Mouse (Mus musculus) erythroblast, embryonic 14.5 days (primary cell): Measurements from ENCODE around the gene Trim29. TPM values are rescaled to one million over a fixed set of nuclear protein-coding genes. Genes with fewer than 3 reads are reported as not detected.

Experiments
- H3K27me3 ChIP-seq: 2 replicates; pipeline ENCODE4 v1.6.1; 2012; ENCODE audit warnings: inconsistent platforms; ENCODE audit not compliant: control insufficient read depth
- H3K36me3 ChIP-seq: 2 replicates; pipeline ENCODE4 v1.6.1; 2012; ENCODE audit warnings: mild to moderate bottlenecking, inconsistent platforms; ENCODE audit not compliant: control insufficient read depth
- H3K4me1 ChIP-seq: 2 replicates; pipeline ENCODE4 v1.6.1; 2012; ENCODE audit warnings: inconsistent platforms; ENCODE audit not compliant: control insufficient read depth
- H3K4me3 ChIP-seq: replicated peaks from 2 replicates; pipeline ENCODE3; 2012; ENCODE audit warnings: moderate library complexity, mild to moderate bottlenecking, inconsistent platforms
- H3K9me3 ChIP-seq: 2 replicates; pipeline ENCODE4 v1.6.1; 2012; ENCODE audit warnings: low read length, inconsistent platforms, mixed read lengths; ENCODE audit not compliant: control insufficient read depth
- GATA1 ChIP-seq: IDR thresholded peaks from 2 replicates; pipeline ENCODE4 v1.6.1; 2012; ENCODE audit warnings: low read length, inconsistent platforms, mixed read lengths
- TAL1 ChIP-seq: IDR thresholded peaks from 3 replicates; pipeline ENCODE4 v1.6.1; 2012; ENCODE audit warnings: low read length, inconsistent platforms, mixed read lengths
- polyA plus RNA-seq: library from polyadenylated mRNA; stranded (reverse); fragments of >175 nt; gene quantifications from 2 replicates; pipeline ENCODE4 v1.2.3, GENCODE M21; 2012

Gene Trim29
- polyA plus RNA-seq, 1 experiment = not detected

GRCm38 (mm10) chr9:43350089-43350488, 39.4 kb downstream of the Trim29 start:
- no peaks in the 10 kb centered on the region; the same call in none of the 2 replicates for H3K27me3 ChIP-seq
- H3K9me3 ChIP-seq = no peaks in the 10 kb centered on the region
- no peak overlapping the region for H3K4me3 ChIP-seq
- no peaks in the 10 kb centered on the region for H3K4me1 ChIP-seq
- no peaks in the 10 kb centered on the region for H3K36me3 ChIP-seq
- no peak for TF ChIP-seq TAL1
- TF ChIP-seq GATA1 = no peak

DNA sequence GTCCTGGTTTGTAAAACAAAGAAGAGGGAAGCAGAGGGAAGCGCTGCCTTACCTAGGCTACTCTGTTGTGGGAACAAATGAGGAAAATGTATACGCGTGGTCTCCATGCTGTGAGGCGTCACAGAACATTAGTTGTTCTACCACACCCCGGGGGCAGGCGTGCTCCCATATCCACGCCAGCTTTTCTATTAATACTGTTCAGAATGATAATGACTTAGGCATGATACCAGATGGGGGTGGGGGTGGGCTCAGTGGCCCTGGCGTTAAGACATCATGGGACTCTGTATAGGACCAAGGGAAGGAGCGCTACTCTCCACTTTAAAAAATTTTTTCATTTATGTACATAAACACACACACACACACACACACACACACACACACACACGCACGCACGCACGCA, 40.4 kb downstream of the Trim29 start:
- H3K4me1 ChIP-seq = no peaks in the 10 kb centered on the region

GRCm38 (mm10) chr9:43357011-43357410, 46.4 kb downstream of the Trim29 start:
- no peaks in the 10 kb centered on the region for H3K4me1 ChIP-seq
- TF ChIP-seq GATA1 = no peak
- no peak overlapping the region for H3K4me3 ChIP-seq
- H3K36me3 ChIP-seq = no peaks in the 10 kb centered on the region
- no peaks in the 10 kb centered on the region for H3K9me3 ChIP-seq
- no peaks in the 10 kb centered on the region; the same call in 1 of the 2 replicates for H3K27me3 ChIP-seq

More for the DNA sequence above, 40.4 kb downstream of the Trim29 start:
- Histone ChIP-seq H3K4me3 (no peak overlapping the region), H3K36me3 (no peaks in the 10 kb centered on the region), H3K27me3 (no peaks in the 10 kb centered on the region; the same call in none of the 2 replicates), H3K9me3 (no peaks in the 10 kb centered on the region)
- TF ChIP-seq TAL1 = no peak
- no peak for TF ChIP-seq GATA1

DNA sequence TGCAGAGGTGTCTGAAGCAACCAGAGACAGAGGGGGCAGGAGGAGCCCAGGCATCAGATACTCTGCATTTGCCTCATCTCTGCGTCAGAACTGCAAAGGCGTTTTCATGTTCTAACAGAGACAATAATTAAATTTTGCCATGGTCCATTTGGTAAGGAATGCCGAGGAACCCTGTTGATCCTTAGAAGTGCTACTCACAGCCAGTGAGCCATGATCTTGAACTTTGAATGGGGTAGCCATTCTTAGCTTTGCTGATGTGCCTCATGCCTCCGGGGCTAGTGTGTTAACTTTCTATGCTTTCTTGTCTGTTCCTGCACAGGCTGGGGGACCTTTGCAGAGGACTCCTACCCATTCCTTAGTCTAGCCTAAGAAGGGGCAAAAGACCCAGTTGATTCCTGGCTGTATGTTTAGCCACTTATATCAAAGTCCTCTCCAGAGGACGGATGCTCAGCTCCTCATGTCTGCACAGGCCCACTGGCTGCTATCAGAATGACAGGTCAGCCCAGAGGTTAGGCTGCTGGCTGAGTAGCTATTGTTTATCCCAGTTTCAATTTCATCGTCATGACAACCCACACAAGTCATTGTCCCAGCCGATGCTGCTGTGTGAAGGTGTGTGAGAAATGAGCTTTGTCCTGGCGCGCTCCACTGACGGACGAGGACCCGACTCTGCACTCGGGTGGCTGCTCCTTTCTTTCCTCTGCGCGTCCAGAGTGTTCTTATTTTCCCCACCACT, 48.1 kb downstream of the Trim29 start:
- no peaks in the 10 kb centered on the region; the same call in 1 of the 2 replicates for H3K27me3 ChIP-seq
- no peaks in the 10 kb centered on the region for H3K36me3 ChIP-seq
- no peaks in the 10 kb centered on the region for H3K9me3 ChIP-seq
- no peak overlapping the region for H3K4me3 ChIP-seq
- TF ChIP-seq GATA1 = no peak
- no peaks in the 10 kb centered on the region for H3K4me1 ChIP-seq

DNA sequence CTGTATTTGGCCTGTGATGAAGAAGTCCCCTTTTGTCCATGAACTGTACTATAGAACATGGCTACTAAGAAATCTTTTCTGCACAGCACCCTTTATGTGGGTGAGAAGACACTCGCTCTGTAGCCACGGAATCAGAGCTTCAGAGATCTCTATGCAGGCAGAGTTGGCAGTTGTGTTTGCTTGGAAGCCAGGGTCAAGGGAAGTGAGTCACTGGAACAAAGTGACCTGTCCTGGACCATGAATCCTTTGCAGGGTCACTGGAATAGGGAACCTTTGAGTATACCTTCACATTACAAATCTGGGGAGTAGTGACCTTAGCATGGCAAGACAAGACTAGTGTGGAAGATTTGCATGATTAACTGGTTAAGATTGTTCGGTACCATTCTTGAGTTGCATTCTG, 58.1 kb downstream of the Trim29 start:
- Histone ChIP-seq H3K36me3 (no peaks in the 10 kb centered on the region), H3K4me1 (no peaks in the 10 kb centered on the region)

DNA sequence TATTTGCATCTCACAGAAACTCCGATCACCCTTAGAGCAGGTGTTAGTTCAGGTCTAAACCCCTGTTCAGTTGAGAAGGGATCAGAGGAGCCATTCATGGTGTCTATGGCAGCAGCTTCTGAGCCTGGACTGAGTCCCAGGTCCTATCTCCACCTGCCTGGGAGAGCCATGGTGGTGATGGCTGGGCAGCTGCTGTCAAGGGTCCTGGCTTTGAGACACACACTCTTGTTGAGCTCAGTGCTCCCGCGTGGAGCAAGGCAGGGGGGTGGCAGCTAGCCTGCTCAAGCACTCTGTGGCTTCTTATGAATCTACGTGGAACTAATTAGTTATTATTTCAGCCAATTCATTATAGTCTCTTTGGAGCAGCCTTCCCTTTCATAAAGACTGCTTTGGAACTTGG, 73.2 kb downstream of the Trim29 start:
- no peak overlapping the region for H3K4me3 ChIP-seq
- H3K27me3 ChIP-seq = no peaks in the 10 kb centered on the region
- no peaks in the 10 kb centered on the region for H3K9me3 ChIP-seq
- no peak for TF ChIP-seq TAL1
- H3K36me3 ChIP-seq = no peaks in the 10 kb centered on the region
- no peaks in the 10 kb centered on the region for H3K4me1 ChIP-seq

More for the DNA sequence above, 58.1 kb downstream of the Trim29 start:
- Histone ChIP-seq H3K4me3 (no peak overlapping the region), H3K27me3 (no peaks in the 10 kb centered on the region), H3K9me3 (no peaks in the 10 kb centered on the region)
- TF ChIP-seq GATA1 (no peak), TAL1 (no peak)

DNA sequence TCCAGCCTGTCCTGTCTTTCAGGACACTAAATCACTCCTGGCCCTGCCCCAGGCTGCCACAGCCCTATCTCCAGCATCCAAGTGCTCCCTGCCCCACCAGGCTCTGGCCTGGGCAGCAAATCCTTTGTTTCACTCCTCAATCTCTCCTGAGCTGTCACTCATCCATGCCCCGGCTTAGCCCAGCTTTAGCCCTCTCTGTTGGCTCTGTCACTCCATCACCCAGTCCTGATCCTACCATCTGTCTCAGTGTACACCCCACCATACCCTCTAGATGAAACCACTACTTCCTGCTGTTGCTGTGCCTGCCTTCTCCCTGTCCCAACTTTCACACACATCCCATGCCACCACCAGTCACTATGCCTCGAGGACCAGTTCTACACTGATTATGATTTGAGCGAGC, 73.8 kb downstream of the Trim29 start:
- Histone ChIP-seq H3K4me1 (no peaks in the 10 kb centered on the region), H3K27me3 (no peaks in the 10 kb centered on the region), H3K9me3 (no peaks in the 10 kb centered on the region), H3K36me3 (no peaks in the 10 kb centered on the region), H3K4me3 (no peak overlapping the region)
- TF ChIP-seq TAL1 = no peak
- TF ChIP-seq GATA1 = no peak

Other genes starting within 250 kb of the Trim29 start
- gene Arhgef12, start 203.6 kb upstream of the Trim29 start, polyA plus RNA-seq = 1.4 and 1.8 TPM in 2 replicates
- not detected in 2 replicates for gene Tmem136, start 194.3 kb upstream of the Trim29 start, polyA plus RNA-seq
- not detected in 2 replicates for gene Pou2f3, start 100.5 kb upstream of the Trim29 start, polyA plus RNA-seq
- 12.3 and 12.6 TPM in 2 replicates for gene Oaf, start 70.9 kb upstream of the Trim29 start, polyA plus RNA-seq